Comparison of ENCODE assay signal across 11 mouse cellular contexts in the genomic region with DNA sequence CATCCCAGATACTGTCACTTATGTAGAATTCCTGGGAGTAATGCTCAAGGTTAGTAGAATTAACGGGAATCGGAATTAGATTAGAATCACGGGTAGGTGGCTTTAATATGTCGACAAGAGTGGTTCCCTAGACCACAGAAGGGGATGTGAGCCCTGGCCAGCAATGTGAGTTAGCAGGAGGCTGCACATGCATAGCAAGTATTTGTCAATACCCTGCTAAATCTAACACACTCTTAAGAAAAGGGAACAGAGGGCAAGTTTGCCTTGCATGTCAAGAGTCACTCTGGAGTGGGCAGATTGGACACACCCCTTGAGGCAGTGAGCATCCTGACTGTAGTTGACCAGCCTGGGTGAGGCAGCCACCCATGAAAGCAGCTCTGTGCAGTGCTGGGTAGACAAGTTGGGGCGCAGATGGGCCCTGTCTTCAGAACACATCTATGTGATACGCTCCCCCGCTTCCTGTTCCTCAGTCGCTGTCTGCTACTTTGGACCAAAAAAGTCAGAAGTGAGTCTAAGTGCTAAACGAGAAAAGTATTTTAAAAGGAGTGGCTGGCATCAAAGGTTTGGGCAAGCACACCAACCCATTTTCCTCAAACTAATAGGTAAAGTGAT.
"Had no signal": no experiment of that assay in that cellular context is flagged by ENCODE, and none has a peak within 500 bp of the region (broad histone marks: within the 10 kb centered on the region; RNA-seq: fewer than 3 reads in every experiment).

No protein-coding gene starts in this region.

- H3K9me3 ChIP-seq: kidney, embryonic 15.5 days; limb, embryonic 15.5 days; liver, embryonic 12.5 days; neural tube, embryonic 12.5 days had no signal

- H3K27me3 ChIP-seq: neural tube, embryonic 12.5 days had no signal

- ATAC-seq: intestine, embryonic 16.5 days; liver, embryonic 12.5 days had no signal

- H3K27ac ChIP-seq: kidney, embryonic 15.5 days; limb, embryonic 15.5 days; liver, embryonic 12.5 days; neural tube, embryonic 12.5 days; stomach, postnatal 0 days had no signal

- H3K4me2 ChIP-seq: kidney, embryonic 15.5 days; limb, embryonic 15.5 days; liver, embryonic 12.5 days; lung, embryonic 14.5 days; neural tube, embryonic 12.5 days had no signal

- H3K36me3 ChIP-seq: kidney, embryonic 15.5 days; limb, embryonic 15.5 days; liver, embryonic 12.5 days; neural tube, embryonic 12.5 days had no signal

- H3K4me1 ChIP-seq: kidney, embryonic 15.5 days; limb, embryonic 15.5 days; neural tube, embryonic 12.5 days had no signal

- H3K4me3 ChIP-seq: kidney, embryonic 15.5 days; limb, embryonic 15.5 days; liver, embryonic 12.5 days; neural tube, embryonic 12.5 days had no signal

- DNase-seq: kidney, adult 2 months; kidney, postnatal 25 days; lung, embryonic 14.5 days; lung, postnatal 10 days; lung, postnatal 4 days had no signal

- H3K9ac ChIP-seq: kidney, embryonic 15.5 days; limb, embryonic 15.5 days; liver, embryonic 12.5 days; lung, embryonic 14.5 days; neural tube, embryonic 12.5 days had no signal
